Mouse (Mus musculus) heart, embryonic 10.5 days (tissue): ENCODE measurements at regions not wholly inside any gene's neighbourhood (a gene's known extent, or its start where the extent isn't known, plus 50 kb on each side); places are given as distances from the start of the nearest gene placed in this dataset.
"Not testable (repeated sequence)": the region's sequence is repeated elsewhere in the genome, so short reads cannot be mapped to it uniquely, and the experiment has no call there.

Experiments
- DNase-seq: peaks from one replicate; pipeline ENCODE4 v3.0.0-alpha.2; 2017; ENCODE audit warnings: low spot score
- H3K27ac ChIP-seq: fragments of 300-500 bp; sonication (generic); 2 replicates; pipeline ENCODE4 v1.5.1; 2016; ENCODE audit warnings: mild to moderate bottlenecking
- H3K27me3 ChIP-seq: fragments of 300-500 bp; sonication (generic); 2 replicates; pipeline ENCODE4 v1.6.1; 2016; ENCODE audit warnings: mild to moderate bottlenecking; ENCODE audit not compliant: poor library complexity, insufficient read depth, severe bottlenecking
- H3K36me3 ChIP-seq: fragments of 300-500 bp; sonication (generic); 2 replicates; pipeline ENCODE4 v1.6.1; 2016; ENCODE audit warnings: mild to moderate bottlenecking, moderate library complexity
- H3K4me1 ChIP-seq: fragments of 300-500 bp; sonication (generic); 2 replicates; pipeline ENCODE4 v1.6.1; 2016; ENCODE audit warnings: mild to moderate bottlenecking
- H3K4me3 ChIP-seq: fragments of 300-500 bp; sonication (generic); 2 replicates; pipeline ENCODE4 v1.5.1; 2016; ENCODE audit warnings: mild to moderate bottlenecking, moderate library complexity
- H3K9me3 ChIP-seq: fragments of 300-500 bp; sonication (generic); 2 replicates; pipeline ENCODE4 v1.6.1; 2016; ENCODE audit warnings: mild to moderate bottlenecking, moderate library complexity
- WGBS: fragments of 180-500 bp; shearing (Covaris S2); methylation state at CpG from one replicate; pipeline ENCODE4 v1.1.7; 2016; 5-methylcytosine and 5-hydroxymethylcytosine counted together

DNA sequence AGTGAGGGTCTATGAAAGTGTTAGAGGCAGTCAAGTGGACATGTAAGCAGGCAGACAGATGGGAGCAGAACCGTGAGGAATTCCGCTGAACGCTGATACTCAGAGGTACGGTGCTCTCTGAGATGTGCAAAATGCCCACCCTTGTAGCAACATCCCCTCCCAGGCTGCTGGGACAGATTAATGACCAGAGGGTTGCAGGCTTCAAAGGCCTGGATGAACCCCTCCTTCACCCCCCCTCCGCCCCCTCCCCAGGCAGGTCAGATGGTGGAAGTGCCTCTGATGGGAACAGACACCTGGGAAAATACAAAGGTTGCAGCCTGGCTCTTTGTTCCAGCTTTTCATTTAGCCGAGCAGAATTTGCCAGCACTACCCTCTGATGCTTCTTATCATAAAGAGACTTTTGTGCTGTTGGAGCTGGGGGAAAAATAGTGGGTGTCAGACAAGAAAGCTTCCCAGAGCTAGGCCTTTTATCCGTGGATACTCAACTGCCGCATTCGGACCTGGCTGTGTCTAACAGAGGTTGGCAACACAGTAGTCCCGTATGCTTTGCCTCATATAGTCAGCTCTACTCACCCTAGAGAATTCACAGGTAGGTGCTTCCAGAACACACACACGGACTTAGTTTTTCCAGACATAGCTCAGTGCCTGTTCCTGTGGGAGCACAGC, 111.2 kb upstream of the Ranbp3l start:
- peaks cover 6% of the 10 kb centered on the region; the same call in 1 of the 2 replicates for H3K9me3 ChIP-seq
- 74% methylated on average over 11 of the region's 11 CpGs for WGBS
- no peak overlapping the region for H3K27ac ChIP-seq
- no peaks in the 10 kb centered on the region for H3K36me3 ChIP-seq
- DNase-seq: no peak
- no peak overlapping the region for H3K4me3 ChIP-seq
- no peaks in the 10 kb centered on the region for H3K27me3 ChIP-seq
- no peaks in the 10 kb centered on the region for H3K4me1 ChIP-seq

DNA sequence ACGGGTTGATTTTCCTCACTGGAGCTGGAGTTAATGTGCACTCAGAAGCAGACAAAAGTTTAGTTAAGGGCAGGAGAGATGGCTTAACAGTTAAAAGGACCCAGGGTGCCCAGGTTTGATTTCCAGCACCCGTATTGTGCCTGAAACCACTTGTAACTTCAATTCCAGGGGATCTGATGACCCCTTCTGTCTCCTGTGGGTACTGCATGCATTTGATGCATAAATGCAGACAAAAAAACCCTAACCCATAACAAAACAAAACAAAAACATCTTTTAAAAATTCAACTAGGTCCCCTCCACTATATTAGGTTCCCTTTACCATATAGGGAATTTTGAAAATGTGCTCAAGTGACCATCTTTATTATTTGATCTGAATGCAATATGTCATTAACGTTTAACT, 112.2 kb upstream of the Ranbp3l start:
- Histone ChIP-seq H3K9me3 (peaks cover 6% of the 10 kb centered on the region; the same call in 1 of the 2 replicates), H3K4me3 (no peak overlapping the region), H3K36me3 (no peaks in the 10 kb centered on the region), H3K27me3 (no peaks in the 10 kb centered on the region), H3K27ac (no peak overlapping the region), H3K4me1 (no peaks in the 10 kb centered on the region)
- no peak for DNase-seq
- 91% methylated on average over 3 of the region's 3 CpGs for WGBS

DNA sequence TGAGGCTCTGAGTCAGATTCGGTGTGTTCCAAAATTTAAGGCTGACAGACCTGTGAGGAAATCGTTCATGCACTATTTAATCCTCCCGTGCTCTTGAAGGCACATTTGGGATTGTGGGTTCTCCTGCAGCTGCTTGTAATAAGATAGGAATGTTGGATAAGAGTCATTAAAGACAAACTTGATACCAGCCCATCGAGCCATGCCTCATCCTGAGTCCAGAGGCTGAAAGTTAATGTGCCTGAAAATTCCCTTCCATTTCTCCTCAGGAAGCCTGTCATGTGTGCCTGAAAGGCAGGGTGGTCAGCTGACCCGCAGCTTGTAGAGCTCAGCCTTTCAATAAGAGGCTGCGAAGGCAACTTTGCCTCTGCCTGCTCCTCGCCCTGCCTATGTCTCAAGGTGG, 113.4 kb upstream of the Ranbp3l start:
- no peaks in the 10 kb centered on the region for H3K4me1 ChIP-seq
- no peak overlapping the region for H3K4me3 ChIP-seq
- no peaks in the 10 kb centered on the region for H3K36me3 ChIP-seq
- peaks cover 6% of the 10 kb centered on the region; the same call in 1 of the 2 replicates for H3K9me3 ChIP-seq
- WGBS: 83% methylated on average over 7 of the region's 7 CpGs
- no peaks in the 10 kb centered on the region for H3K27me3 ChIP-seq
- DNase-seq: no peak
- H3K27ac ChIP-seq: no peak overlapping the region

DNA sequence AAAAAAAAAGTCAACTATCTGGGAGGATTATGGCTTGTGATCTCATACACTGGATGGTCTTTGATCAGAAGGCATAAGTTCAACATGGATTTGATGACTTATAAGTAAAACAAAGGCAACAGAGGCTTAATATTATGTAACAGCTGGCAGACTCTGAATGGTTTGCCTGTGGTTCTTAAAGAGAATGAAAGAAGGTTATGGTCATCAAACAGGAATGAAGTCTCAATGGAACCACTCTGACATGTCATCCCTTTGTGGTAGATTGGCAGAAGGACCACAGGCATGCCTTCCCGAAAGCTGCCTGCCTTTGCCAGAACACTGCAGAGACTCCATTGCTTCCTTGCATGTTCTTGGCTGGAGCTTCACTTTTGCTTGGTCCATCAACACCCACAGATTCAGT, 116.8 kb upstream of the Ranbp3l start:
- no peaks in the 10 kb centered on the region for H3K4me1 ChIP-seq
- WGBS: 92% methylated on average over 1 of the region's 1 CpGs
- H3K9me3 ChIP-seq: peaks cover 6% of the 10 kb centered on the region; the same call in 1 of the 2 replicates
- H3K27ac ChIP-seq: no peak overlapping the region
- no peak for DNase-seq
- H3K36me3 ChIP-seq: no peaks in the 10 kb centered on the region
- H3K4me3 ChIP-seq: no peak overlapping the region
- H3K27me3 ChIP-seq: no peaks in the 10 kb centered on the region

DNA sequence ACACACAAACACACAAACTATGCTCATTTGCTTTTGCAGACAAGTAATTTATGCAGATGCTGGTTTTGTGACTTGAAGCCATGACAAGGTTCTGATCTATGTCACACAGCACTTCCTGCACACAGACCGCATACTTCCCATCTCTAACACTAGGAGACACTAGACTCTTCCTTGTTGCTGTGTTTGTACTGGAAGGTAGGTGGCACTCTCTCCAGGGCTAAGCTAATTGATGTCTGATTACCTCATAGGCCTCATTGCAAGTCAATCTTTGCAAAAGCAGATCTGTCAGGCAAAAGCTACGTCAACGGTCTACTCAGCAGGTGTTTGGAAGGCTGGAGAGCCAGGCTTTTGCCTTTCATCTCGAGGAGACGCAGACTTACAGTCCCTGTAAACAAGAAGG, 118.3 kb upstream of the Ranbp3l start:
- no peaks in the 10 kb centered on the region for H3K36me3 ChIP-seq
- no peak for DNase-seq
- H3K9me3 ChIP-seq: no peaks in the 10 kb centered on the region
- no peaks in the 10 kb centered on the region for H3K27me3 ChIP-seq
- no peak overlapping the region for H3K27ac ChIP-seq
- no peaks in the 10 kb centered on the region for H3K4me1 ChIP-seq
- WGBS: 70% methylated on average over 5 of the region's 5 CpGs
- H3K4me3 ChIP-seq: no peak overlapping the region

DNA sequence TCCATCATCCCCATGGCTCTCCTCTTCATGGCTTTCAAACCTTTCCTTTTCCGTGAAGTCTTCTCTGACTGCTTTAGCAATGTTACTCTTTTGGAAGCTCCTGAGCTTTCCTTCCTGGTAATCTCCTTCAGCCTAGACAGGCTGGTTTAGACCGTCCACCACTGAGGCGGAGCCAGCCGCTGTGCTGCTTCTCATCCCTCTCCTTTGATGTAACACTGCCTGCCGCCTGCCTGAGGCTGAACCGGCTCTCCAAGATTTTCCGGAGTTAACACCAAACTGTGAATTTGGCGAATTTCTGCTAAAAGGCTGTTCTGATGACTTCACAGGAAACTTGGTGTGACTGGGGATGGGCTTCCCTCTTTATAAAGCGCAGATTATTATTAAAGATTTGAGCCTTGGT, 125.6 kb upstream of the Ranbp3l start:
- no peak for DNase-seq
- Histone ChIP-seq H3K36me3 (no peaks in the 10 kb centered on the region), H3K4me1 (no peaks in the 10 kb centered on the region), H3K4me3 (no peak overlapping the region), H3K27ac (no peak overlapping the region), H3K9me3 (no peaks in the 10 kb centered on the region), H3K27me3 (no peaks in the 10 kb centered on the region)
- 24% methylated on average over 9 of the region's 9 CpGs for WGBS

DNA sequence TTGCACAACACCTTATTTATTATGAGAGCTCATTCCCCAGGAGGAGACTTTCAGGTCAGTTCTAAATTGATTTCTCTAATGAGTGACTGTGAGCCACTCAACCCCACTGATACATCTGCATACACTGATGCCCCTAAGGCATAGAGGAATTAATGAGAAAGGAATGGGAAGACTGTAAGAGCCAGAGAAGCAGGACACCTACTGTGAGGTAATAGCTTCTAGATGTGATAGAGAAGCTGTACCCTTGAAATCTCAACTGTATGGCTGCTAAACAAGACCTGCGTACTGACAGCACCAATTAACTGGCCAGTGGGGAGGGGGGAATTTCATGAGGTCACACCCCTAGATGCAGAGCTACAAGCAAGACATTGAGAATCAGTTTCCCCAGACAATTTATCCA, 128.3 kb upstream of the Ranbp3l start:
- Histone ChIP-seq H3K27me3 (no peaks in the 10 kb centered on the region), H3K4me1 (no peaks in the 10 kb centered on the region), H3K4me3 (no peak overlapping the region), H3K36me3 (no peaks in the 10 kb centered on the region), H3K27ac (no peak overlapping the region), H3K9me3 (no peaks in the 10 kb centered on the region)
- WGBS: 96% methylated on average over 1 of the region's 1 CpGs
- DNase-seq: no peak

DNA sequence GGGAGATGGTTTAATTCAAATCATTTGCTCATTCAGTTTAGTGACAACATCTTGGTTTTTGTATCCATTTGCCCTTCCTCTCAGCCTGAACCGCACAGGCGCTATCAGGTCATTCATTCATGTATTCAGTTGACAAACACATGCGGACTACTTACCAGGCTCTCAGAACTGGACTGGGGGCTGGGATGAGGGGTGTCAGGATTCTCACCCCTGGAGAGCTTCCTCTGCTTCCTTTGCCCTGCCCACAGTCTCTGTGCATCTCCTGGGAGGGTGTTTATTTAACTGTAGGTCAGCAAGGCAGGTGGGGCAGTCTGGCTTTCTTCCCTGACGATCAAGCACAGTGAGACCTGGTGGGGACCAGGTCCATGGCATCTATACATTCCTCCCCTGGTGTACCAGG, 123.6 kb upstream of the Slc1a3 start:
- Histone ChIP-seq H3K27ac (no peak overlapping the region), H3K9me3 (no peaks in the 10 kb centered on the region), H3K27me3 (no peaks in the 10 kb centered on the region), H3K4me1 (no peaks in the 10 kb centered on the region), H3K36me3 (no peaks in the 10 kb centered on the region), H3K4me3 (no peak overlapping the region)
- 77% methylated on average over 4 of the region's 4 CpGs for WGBS
- DNase-seq: no peak

DNA sequence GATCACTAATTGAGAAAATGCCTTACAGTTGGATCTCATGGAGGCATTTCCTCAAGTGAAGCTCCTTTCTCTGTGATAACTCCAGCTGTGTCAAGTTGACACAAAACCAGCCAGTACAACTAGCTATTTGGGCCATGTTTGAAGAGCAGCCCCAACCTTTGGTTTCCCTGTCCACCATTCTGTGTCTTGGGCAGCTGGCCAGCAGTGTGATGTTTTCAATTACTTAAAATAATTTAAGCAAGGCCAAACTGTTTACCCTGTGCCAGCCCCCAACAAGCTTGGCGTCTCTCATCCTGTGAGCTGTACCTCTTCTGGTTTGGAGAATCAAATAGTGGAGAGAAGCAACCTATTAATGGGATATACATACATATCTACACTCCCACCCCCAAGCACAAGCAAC, 122.4 kb upstream of the Slc1a3 start:
- no peaks in the 10 kb centered on the region for H3K9me3 ChIP-seq
- H3K27ac ChIP-seq: no peak overlapping the region
- H3K27me3 ChIP-seq: no peaks in the 10 kb centered on the region
- H3K4me1 ChIP-seq: no peaks in the 10 kb centered on the region
- WGBS: 68% methylated on average over 1 of the region's 1 CpGs
- DNase-seq: no peak
- no peaks in the 10 kb centered on the region for H3K36me3 ChIP-seq
- H3K4me3 ChIP-seq: no peak overlapping the region

DNA sequence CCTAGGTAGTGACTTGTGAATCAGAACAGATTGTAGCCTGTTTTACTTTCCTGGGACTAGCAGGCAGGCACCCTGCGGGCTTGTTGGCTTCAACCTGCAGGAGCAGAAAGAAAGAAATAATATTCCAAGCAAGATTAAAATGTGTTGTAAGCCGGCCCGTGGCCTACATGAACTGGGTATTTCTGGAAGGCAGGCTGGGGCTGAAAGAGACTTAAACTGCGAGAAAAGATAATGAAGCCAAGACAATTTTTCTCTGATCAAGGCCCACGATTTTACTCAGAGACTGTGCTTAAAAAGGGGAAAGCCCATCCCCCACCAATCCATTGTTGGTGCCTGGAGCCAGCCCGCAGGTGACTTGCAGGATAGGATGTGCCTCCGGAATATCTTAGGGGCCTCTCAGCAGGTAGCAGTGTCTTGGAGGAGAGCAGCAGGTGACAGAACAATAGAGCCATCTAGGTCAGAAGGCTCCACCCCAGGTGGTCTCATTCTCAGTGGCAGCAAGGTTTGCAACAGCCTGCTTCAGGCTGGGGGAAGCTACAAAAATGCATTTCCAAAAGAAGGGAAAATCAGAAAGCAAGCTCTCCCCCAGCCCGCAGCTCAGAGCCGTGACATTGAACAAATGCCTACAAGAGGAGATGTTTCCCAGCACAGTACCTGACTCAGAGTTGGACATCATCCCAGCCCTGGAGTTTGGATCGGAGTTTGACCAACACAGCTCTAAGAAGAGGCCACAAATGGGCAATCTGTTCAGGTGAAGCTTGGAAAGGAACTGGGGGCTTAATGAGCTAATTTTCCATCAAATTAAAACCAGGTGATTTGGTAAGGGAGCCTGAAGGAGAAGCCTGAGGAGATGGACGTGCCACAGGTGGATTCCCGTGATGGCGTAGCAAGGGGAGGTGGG, 121.4 kb upstream of the Slc1a3 start:
- no peaks in the 10 kb centered on the region for H3K27me3 ChIP-seq
- no peak for DNase-seq
- 51% methylated on average over 13 of the region's 13 CpGs for WGBS
- H3K9me3 ChIP-seq: no peaks in the 10 kb centered on the region
- no peaks in the 10 kb centered on the region for H3K36me3 ChIP-seq
- no peak overlapping the region for H3K27ac ChIP-seq
- H3K4me3 ChIP-seq: no peak overlapping the region
- no peaks in the 10 kb centered on the region for H3K4me1 ChIP-seq

DNA sequence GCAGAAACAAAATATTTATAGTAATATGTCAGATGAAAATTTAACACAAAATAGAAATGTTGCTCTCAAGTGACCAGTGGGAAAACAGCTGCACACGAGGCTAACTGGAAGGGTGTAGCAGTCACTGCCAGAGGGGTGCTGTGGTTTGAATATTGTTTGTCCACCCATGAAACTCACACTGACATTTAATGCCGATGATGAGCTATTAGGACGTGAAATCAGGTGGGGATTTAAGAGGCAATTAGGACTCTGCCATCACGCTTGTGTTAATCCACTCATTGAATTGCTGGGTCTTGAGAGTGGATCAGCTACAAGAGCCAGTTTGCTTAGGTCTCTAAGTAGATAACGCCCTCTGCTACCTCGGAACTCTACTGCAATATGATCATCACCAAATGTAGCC, 114.3 kb upstream of the Slc1a3 start:
- H3K9me3 ChIP-seq: no peaks in the 10 kb centered on the region
- no peaks in the 10 kb centered on the region for H3K36me3 ChIP-seq
- H3K27ac ChIP-seq: no peak overlapping the region
- no peak overlapping the region for H3K4me3 ChIP-seq
- H3K27me3 ChIP-seq: no peaks in the 10 kb centered on the region
- DNase-seq: no peak
- H3K4me1 ChIP-seq: no peaks in the 10 kb centered on the region
- WGBS: 83% methylated on average over 6 of the region's 6 CpGs

DNA sequence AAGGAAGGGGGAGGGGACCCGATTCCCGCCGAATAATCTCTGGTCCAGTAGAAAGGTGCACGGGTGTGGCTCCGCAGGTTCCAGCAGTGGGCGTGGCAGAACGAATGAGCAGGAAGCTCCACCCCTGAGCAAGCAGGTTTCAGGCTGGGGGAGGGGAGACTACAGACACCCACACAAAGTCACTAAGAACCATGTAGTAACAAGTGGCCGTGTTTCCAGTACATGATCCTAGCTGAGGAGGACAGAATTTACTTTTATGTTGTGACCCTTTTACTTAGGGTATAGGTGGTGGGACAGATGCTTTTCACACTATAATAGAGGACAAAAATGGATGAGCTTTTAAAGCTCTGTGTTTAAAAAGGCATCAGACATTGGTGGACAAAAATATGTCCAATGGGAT, 112.2 kb upstream of the Slc1a3 start:
- WGBS: 93% methylated on average over 4 of the region's 8 CpGs
- H3K36me3 ChIP-seq, H3K4me3 ChIP-seq, H3K27ac ChIP-seq, H3K4me1 ChIP-seq, H3K9me3 ChIP-seq, DNase-seq, H3K27me3 ChIP-seq: not testable (repeated sequence)

DNA sequence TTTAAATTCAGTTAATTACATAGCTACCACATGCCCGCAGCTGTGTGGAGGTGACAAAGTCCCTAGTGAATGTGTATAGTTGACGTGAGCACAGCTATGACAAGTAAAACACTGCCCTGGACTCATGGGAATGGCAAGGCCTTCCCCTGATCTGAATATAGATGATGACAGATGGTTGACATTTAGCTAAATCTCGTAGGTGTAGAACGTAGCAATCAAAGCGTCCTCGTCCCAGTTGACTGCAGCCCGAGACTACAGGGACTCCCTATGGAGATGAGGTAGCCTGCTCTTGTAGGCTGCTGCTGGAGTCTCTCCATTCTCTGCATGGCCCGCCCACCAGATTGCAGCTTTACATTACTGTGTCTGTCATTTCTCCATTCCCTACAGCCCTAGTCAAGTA, 107.0 kb upstream of the Slc1a3 start:
- no peaks in the 10 kb centered on the region for H3K4me1 ChIP-seq
- WGBS: 87% methylated on average over 8 of the region's 8 CpGs

More for the DNA sequence above, 107.0 kb upstream of the Slc1a3 start:
- no peaks in the 10 kb centered on the region for H3K9me3 ChIP-seq
- no peak for DNase-seq
- H3K27ac ChIP-seq: no peak overlapping the region
- H3K27me3 ChIP-seq: no peaks in the 10 kb centered on the region
- H3K4me3 ChIP-seq: no peak overlapping the region
- no peaks in the 10 kb centered on the region for H3K36me3 ChIP-seq
